Mouse (Mus musculus): ENCODE measurements around the gene Thrsp. TPM values are rescaled to one million over a fixed set of nuclear protein-coding genes. Genes with fewer than 3 reads are reported as not detected.

Thrsp gene
- polyA plus RNA-seq, 1 experiment from 2014 or later = 0.17 TPM

DNA sequence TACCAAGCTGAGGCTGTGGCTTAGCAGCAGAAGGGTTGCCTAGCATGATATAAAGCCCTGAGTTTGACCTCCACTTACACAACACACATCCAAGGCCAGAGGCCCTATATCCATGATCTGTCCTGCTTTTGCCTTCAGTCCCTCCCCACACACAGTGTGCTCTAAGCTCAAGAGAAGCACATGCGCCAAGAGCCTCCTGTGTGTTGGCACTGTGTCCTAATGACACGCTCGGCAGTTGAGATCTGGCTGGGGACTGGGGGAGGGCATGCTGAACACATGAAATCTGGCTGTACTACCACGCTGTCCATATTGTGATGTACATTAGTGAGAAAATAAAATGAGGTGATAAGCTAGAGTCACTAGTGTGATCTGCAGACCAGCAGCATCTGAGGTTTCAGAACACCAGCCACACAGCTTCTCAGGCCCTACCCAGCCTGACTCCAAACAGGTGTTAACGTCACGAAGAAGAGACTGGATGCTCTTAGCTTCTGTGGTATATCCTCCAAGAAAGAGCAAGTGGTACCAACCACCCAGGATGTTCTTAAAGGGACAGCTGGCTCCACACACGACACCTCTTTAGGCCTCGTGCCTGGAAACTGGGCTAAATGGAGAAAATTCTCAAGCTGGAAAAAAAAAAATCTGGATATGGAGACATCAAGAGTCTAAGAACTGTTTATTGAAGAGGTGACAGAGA is 3.6 kb upstream of the Thrsp start:
- 81% methylated on average over 8 of the region's 8 CpGs for WGBS
- DNase-seq (ENCODE audit: low spot score) = no peak

GRCm38 (mm10) chr7:97420406-97420805 is 2.9 kb upstream of the Thrsp start:
- WGBS = 85% methylated on average over 1 of the region's 1 CpGs
- no peak overlapping the region for H3K4me2 ChIP-seq (ENCODE audit: low read depth)
- no peak overlapping the region for H3K27ac ChIP-seq (ENCODE audit: low read depth, low read length)
- H3K4me1 ChIP-seq (ENCODE audit: control insufficient read depth, insufficient read depth, low read length) = no peaks in the 10 kb centered on the region
- no peaks in the 10 kb centered on the region for H3K27me3 ChIP-seq (ENCODE audit: control insufficient read depth, insufficient read depth, low read length)
- H3K9me3 ChIP-seq (ENCODE audit: control insufficient read depth, low read length) = no peaks in the 10 kb centered on the region
- DNase-seq (ENCODE audit: low spot score) = no peak
- H3K9ac ChIP-seq (ENCODE audit: low read length) = no peak overlapping the region
- H3K4me3 ChIP-seq (ENCODE audit: low read depth, low read length) = no peak overlapping the region
- ATAC-seq (ENCODE audit: insufficient read depth, low FRiP score, low TSS enrichment) = no peak
- no peaks in the 10 kb centered on the region for H3K36me3 ChIP-seq (ENCODE audit: control insufficient read depth, insufficient read depth, low read length)

More for the DNA sequence above, 3.6 kb upstream of the Thrsp start:
- no peak for ATAC-seq (ENCODE audit: insufficient read depth, low FRiP score, low TSS enrichment)
- Histone ChIP-seq H3K4me1 (ENCODE audit: control insufficient read depth, insufficient read depth, low read length) (no peaks in the 10 kb centered on the region), H3K4me2 (ENCODE audit: low read depth) (no peak overlapping the region), H3K27ac (ENCODE audit: low read depth, low read length) (no peak overlapping the region), H3K27me3 (ENCODE audit: control insufficient read depth, insufficient read depth, low read length) (no peaks in the 10 kb centered on the region), H3K9me3 (ENCODE audit: control insufficient read depth, low read length) (no peaks in the 10 kb centered on the region), H3K4me3 (ENCODE audit: low read depth, low read length) (no peak overlapping the region), H3K36me3 (ENCODE audit: control insufficient read depth, insufficient read depth, low read length) (no peaks in the 10 kb centered on the region), H3K9ac (ENCODE audit: low read length) (no peak overlapping the region)

- H3K4me2 ChIP-seq (ENCODE audit: low read depth) = no peak overlapping the region
- no peaks in the 10 kb centered on the region for H3K27me3 ChIP-seq (ENCODE audit: control insufficient read depth, insufficient read depth, low read length)
- WGBS = 86% methylated on average over 5 of the region's 5 CpGs
- no peaks in the 10 kb centered on the region for H3K9me3 ChIP-seq (ENCODE audit: control insufficient read depth, low read length)
- H3K27ac ChIP-seq (ENCODE audit: low read depth, low read length) = no peak overlapping the region
- no peaks in the 10 kb centered on the region for H3K4me1 ChIP-seq (ENCODE audit: control insufficient read depth, insufficient read depth, low read length)
- no peak overlapping the region for H3K4me3 ChIP-seq (ENCODE audit: low read depth, low read length)
- ATAC-seq (ENCODE audit: insufficient read depth, low FRiP score, low TSS enrichment) = no peak
- H3K9ac ChIP-seq (ENCODE audit: low read length) = no peak overlapping the region
- no peaks in the 10 kb centered on the region for H3K36me3 ChIP-seq (ENCODE audit: control insufficient read depth, insufficient read depth, low read length)
- DNase-seq (ENCODE audit: low spot score) = no peak
Measured at GRCm38 (mm10) chr7:97419163-97419562, 1.6 kb upstream of the Thrsp start.

- ATAC-seq (ENCODE audit: insufficient read depth, low FRiP score, low TSS enrichment) = no peak
- 84% methylated on average over 5 of the region's 5 CpGs for WGBS
Measured at GRCm38 (mm10) chr7:97418717-97419116, 1.2 kb upstream of the Thrsp start.

DNA sequence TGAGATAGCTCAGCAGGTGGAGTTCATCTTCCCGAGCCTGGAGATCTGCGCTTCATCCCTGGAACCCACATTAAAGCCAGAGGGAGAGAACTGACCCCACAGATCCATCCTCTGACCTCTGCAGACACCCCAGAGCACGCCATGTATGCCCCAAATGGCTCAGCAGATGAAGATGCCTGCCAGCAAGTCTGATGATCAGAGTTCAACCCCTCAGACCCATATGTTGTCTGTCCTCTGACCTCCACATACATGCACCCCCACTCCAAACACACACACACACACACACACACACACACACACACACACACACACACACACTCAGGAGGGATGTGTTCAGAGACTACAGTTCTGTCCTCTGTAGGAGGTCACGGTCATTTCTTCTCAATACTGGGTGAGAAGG is 1.1 kb downstream of the Thrsp start:
- no peaks in the 10 kb centered on the region for H3K4me1 ChIP-seq (ENCODE audit: control insufficient read depth, insufficient read depth, low read length)
- no peaks in the 10 kb centered on the region for H3K9me3 ChIP-seq (ENCODE audit: control insufficient read depth, low read length)
- H3K9ac ChIP-seq (ENCODE audit: low read length) = no peak overlapping the region
- DNase-seq (ENCODE audit: low spot score) (no peak), ATAC-seq (ENCODE audit: insufficient read depth, low FRiP score, low TSS enrichment) (no peak)
- H3K4me2 ChIP-seq (ENCODE audit: low read depth) = no peak overlapping the region
- H3K4me3 ChIP-seq (ENCODE audit: low read depth, low read length) = no peak overlapping the region
- WGBS = 85% methylated on average over 4 of the region's 4 CpGs
- H3K36me3 ChIP-seq (ENCODE audit: control insufficient read depth, insufficient read depth, low read length) = no peaks in the 10 kb centered on the region
- no peaks in the 10 kb centered on the region for H3K27me3 ChIP-seq (ENCODE audit: control insufficient read depth, insufficient read depth, low read length)
- no peak overlapping the region for H3K27ac ChIP-seq (ENCODE audit: low read depth, low read length)

More at GRCm38 (mm10) chr7:97418717-97419116, 1.2 kb upstream of the Thrsp start:
- Histone ChIP-seq H3K27ac (ENCODE audit: low read depth, low read length) (no peak overlapping the region), H3K4me3 (ENCODE audit: low read depth, low read length) (no peak overlapping the region), H3K9ac (ENCODE audit: low read length) (no peak overlapping the region), H3K9me3 (ENCODE audit: control insufficient read depth, low read length) (no peaks in the 10 kb centered on the region), H3K27me3 (ENCODE audit: control insufficient read depth, insufficient read depth, low read length) (no peaks in the 10 kb centered on the region), H3K4me2 (ENCODE audit: low read depth) (no peak overlapping the region), H3K36me3 (ENCODE audit: control insufficient read depth, insufficient read depth, low read length) (no peaks in the 10 kb centered on the region), H3K4me1 (ENCODE audit: control insufficient read depth, insufficient read depth, low read length) (no peaks in the 10 kb centered on the region)
- no peak for DNase-seq (ENCODE audit: low spot score)

DNA sequence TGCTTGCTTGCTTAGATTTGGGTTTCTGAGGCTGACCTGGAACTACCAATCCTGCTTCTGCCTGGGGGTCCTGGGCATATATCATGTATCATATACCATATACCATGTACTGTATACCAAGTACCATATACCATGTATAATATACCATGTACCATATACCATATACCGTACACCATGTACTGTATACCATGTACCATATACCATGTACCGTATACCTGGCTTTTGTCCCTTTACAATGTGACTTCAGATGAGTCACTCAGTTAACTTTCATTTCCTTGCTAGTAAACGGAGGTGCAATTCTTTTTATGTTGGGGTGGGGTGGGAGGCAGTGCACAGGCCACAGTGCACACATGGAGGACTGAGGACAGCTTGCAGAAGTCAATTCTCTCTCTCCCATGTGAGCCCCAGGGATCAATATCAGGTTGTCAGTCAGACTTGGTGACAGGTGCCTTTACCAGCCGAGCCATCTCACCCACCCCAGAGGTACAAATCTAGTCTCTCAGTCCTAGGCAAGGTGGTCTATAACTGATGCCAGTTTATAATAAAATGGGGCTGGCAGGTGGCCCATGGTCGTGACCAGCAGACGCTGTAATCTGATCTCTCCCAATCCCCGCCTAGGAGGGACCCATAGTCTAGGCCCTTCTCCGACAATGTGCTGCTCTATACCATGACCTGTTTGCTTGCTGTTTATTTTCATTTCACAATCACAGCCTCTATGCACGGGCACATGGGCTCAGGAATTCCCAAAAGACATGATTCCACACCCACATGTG is 2.4 kb downstream of the Thrsp start:
- Histone ChIP-seq H3K9me3 (ENCODE audit: control insufficient read depth, low read length) (no peaks in the 10 kb centered on the region), H3K27ac (ENCODE audit: low read depth, low read length) (no peak overlapping the region), H3K4me1 (ENCODE audit: control insufficient read depth, insufficient read depth, low read length) (no peaks in the 10 kb centered on the region), H3K4me3 (ENCODE audit: low read depth, low read length) (no peak overlapping the region), H3K4me2 (ENCODE audit: low read depth) (no peak overlapping the region), H3K36me3 (ENCODE audit: control insufficient read depth, insufficient read depth, low read length) (no peaks in the 10 kb centered on the region), H3K9ac (ENCODE audit: low read length) (no peak overlapping the region), H3K27me3 (ENCODE audit: control insufficient read depth, insufficient read depth, low read length) (no peaks in the 10 kb centered on the region)
- no peak for ATAC-seq (ENCODE audit: insufficient read depth, low FRiP score, low TSS enrichment)
- no peak for DNase-seq (ENCODE audit: low spot score)
- WGBS = 66% methylated on average over 9 of the region's 9 CpGs

GRCm38 (mm10) chr7:97414426-97414825 is 3.1 kb downstream of the Thrsp start:
- Histone ChIP-seq H3K9ac (ENCODE audit: low read length) (no peak overlapping the region), H3K4me3 (ENCODE audit: low read depth, low read length) (no peak overlapping the region), H3K36me3 (ENCODE audit: control insufficient read depth, insufficient read depth, low read length) (no peaks in the 10 kb centered on the region; the same call in 1 of the 2 replicates), H3K9me3 (ENCODE audit: control insufficient read depth, low read length) (no peaks in the 10 kb centered on the region), H3K4me1 (ENCODE audit: control insufficient read depth, insufficient read depth, low read length) (no peaks in the 10 kb centered on the region), H3K27me3 (ENCODE audit: control insufficient read depth, insufficient read depth, low read length) (no peaks in the 10 kb centered on the region), H3K27ac (ENCODE audit: low read depth, low read length) (no peak overlapping the region), H3K4me2 (ENCODE audit: low read depth) (no peak overlapping the region)
- ATAC-seq (ENCODE audit: insufficient read depth, low FRiP score, low TSS enrichment) = no peak
- DNase-seq (ENCODE audit: low spot score) = no peak
- WGBS = 85% methylated on average over 1 of the region's 1 CpGs

DNA sequence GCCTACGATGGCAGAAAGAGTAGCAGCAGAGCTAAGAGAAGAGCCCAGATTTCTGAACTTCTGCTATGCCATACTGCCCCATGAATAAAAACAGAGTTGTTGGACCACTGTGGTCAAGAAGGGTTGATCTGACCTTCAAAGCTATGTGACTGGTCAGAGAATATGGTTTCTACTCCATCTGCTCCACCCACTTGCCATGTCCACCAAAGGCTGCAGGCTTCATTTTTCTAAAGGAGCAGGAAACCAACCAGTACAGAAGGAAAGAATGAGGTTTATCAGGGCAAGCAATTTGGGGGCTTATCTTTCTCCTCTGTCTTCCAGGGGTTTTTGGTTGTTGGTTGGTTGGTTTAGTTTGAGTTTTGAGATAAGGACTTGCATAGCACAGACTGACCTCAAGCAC is 3.5 kb downstream of the Thrsp start:
- H3K4me3 ChIP-seq (ENCODE audit: low read depth, low read length) = no peak overlapping the region
- H3K4me1 ChIP-seq (ENCODE audit: control insufficient read depth, insufficient read depth, low read length) = no peaks in the 10 kb centered on the region
- ATAC-seq (ENCODE audit: insufficient read depth, low FRiP score, low TSS enrichment) (no peak), DNase-seq (ENCODE audit: low spot score) (no peak)
- no peaks in the 10 kb centered on the region for H3K9me3 ChIP-seq (ENCODE audit: control insufficient read depth, low read length)
- no peak overlapping the region for H3K4me2 ChIP-seq (ENCODE audit: low read depth)
- no peak overlapping the region for H3K27ac ChIP-seq (ENCODE audit: low read depth, low read length)
- WGBS = 97% methylated on average over 1 of the region's 1 CpGs
- H3K9ac ChIP-seq (ENCODE audit: low read length) = no peak overlapping the region
- no peaks in the 10 kb centered on the region for H3K27me3 ChIP-seq (ENCODE audit: control insufficient read depth, insufficient read depth, low read length)
- H3K36me3 ChIP-seq (ENCODE audit: control insufficient read depth, insufficient read depth, low read length) = no peaks in the 10 kb centered on the region; the same call in 1 of the 2 replicates

GRCm38 (mm10) chr7:97411575-97411974 is 6.0 kb downstream of the Thrsp start:
- Histone ChIP-seq H3K36me3 (ENCODE audit: control insufficient read depth, insufficient read depth, low read length) (no peaks in the 10 kb centered on the region; the same call in 1 of the 2 replicates), H3K4me2 (ENCODE audit: low read depth) (no peak overlapping the region), H3K27me3 (ENCODE audit: control insufficient read depth, insufficient read depth, low read length) (no peaks in the 10 kb centered on the region), H3K27ac (ENCODE audit: low read depth, low read length) (no peak overlapping the region), H3K4me3 (ENCODE audit: low read depth, low read length) (no peak overlapping the region), H3K9me3 (ENCODE audit: control insufficient read depth, low read length) (no peaks in the 10 kb centered on the region), H3K4me1 (ENCODE audit: control insufficient read depth, insufficient read depth, low read length) (no peaks in the 10 kb centered on the region), H3K9ac (ENCODE audit: low read length) (no peak overlapping the region)
- DNase-seq (ENCODE audit: low spot score) (no peak), ATAC-seq (ENCODE audit: insufficient read depth, low FRiP score, low TSS enrichment) (no peak)
- 83% methylated on average over 3 of the region's 3 CpGs for WGBS

All from neural tube, embryonic 11.5 days (tissue).